Mouse (Mus musculus) lung, adult 2 months (tissue): Measurements from ENCODE around the gene Clk4. TPM values are rescaled to one million over a fixed set of nuclear protein-coding genes. Genes with fewer than 3 reads are reported as not detected.

Experiments used
- DNase-seq: peaks from one replicate; pipeline ENCODE4 v3.0.0; 2022
- H3K4me1 ChIP-seq: fragments of 200-500 bp; 2 replicates; pipeline ENCODE4 v1.6.1; 2011; ENCODE audit warnings: low read length; ENCODE audit not compliant: control insufficient read depth, insufficient read depth
- H3K4me3 ChIP-seq: fragments of 200-500 bp; replicated peaks from 2 replicates; pipeline ENCODE3; 2011; ENCODE audit warnings: low read depth, mild to moderate bottlenecking, control low read depth, low read length; ENCODE audit errors: extremely low read depth
- CTCF ChIP-seq: fragments of 200-500 bp; IDR thresholded peaks from 2 replicates; pipeline ENCODE4 v1.5.1; 2011; ENCODE audit warnings: mild to moderate bottlenecking, low read length, control low read depth; ENCODE audit not compliant: insufficient read depth
- POLR2A ChIP-seq: fragments of 200-500 bp; IDR thresholded peaks from 2 replicates; pipeline ENCODE4 v1.6.1; 2011; ENCODE audit warnings: low read depth, mild to moderate bottlenecking, control low read depth, low read length, borderline replicate concordance; ENCODE audit errors: extremely low read depth
- WGBS: fragments of 180-500 bp; shearing (Covaris S2); methylation state at CpG from one replicate; pipeline ENCODE4 v1.1.7; 2018; 5-methylcytosine and 5-hydroxymethylcytosine counted together
- polyA plus RNA-seq: library from polyadenylated mRNA; depleted of rRNA; stranded (reverse); fragments of >200 nt; gene quantifications from 2 replicates; pipeline ENCODE4 v1.2.3, GENCODE M21; 2012; rRNA removed

Clk4 gene
- polyA plus RNA-seq, 1 experiment, result 48.1 TPM

DNA sequence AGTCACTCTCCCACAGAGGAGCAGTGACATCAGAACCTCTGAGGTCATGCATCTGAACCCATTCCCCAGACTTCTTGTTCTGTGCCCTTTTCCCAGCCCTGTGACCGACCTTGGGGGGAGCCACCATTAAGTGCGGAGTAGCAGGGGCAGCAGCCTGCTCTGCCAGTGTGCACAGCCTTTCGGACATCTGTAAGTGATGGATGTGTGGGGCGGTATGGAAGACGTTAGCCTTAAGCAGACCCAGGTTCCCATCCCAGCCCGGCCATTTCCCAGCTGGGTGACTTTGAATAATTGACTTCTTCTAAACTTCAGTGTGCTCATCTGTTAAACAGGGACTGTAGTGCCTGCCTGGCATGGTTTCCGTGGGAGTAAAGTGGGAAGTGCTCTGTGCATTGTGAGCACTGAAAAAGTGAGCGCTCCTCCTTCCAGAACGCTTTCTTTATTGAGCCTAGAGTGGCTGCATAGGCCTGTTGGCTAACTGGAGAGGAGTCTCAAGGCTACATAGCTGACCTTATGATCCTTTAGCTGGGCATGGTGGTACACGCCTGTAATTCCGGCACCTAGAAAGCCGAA lies 42.5 kb downstream of the Clk4 start:
- DNase-seq, result no peak
- no peaks in the 10 kb centered on the region; the same call in 1 of the 2 replicates for H3K4me1 ChIP-seq
- TF ChIP-seq POLR2A, result no peak
- TF ChIP-seq CTCF, result no peak
- WGBS, result 69% methylated on average over 12 of the region's 12 CpGs
- H3K4me3 ChIP-seq, result no peak overlapping the region

- no peak overlapping the region for H3K4me3 ChIP-seq
- whole genome bisulfite sequencing, result 41% methylated on average over 5 of the region's 5 CpGs
- peak; percentile 42 for DNase-seq
- TF ChIP-seq CTCF (no peak), POLR2A (no peak)
- H3K4me1 ChIP-seq, result no peaks in the 10 kb centered on the region; the same call in 1 of the 2 replicates
Observed at GRCm38 (mm10) chr11:51308306-51308705, 46.8 kb downstream of the Clk4 start.

GRCm38 (mm10) chr11:51311846-51312245 lies 50.3 kb downstream of the Clk4 start:
- DNase-seq, result no peak
- Histone ChIP-seq H3K4me3 (no peak overlapping the region), H3K4me1 (no peaks in the 10 kb centered on the region; the same call in 1 of the 2 replicates)
- 88% methylated on average over 8 of the region's 8 CpGs for WGBS
- no peak for TF ChIP-seq POLR2A
- TF ChIP-seq CTCF, result no peak

GRCm38 (mm10) chr11:51315991-51316810 lies 54.7 kb downstream of the Clk4 start:
- Histone ChIP-seq H3K4me1 (no peaks in the 10 kb centered on the region), H3K4me3 (no peak overlapping the region)
- DNase-seq, result no peak
- no peak for TF ChIP-seq POLR2A
- no peak for TF ChIP-seq CTCF
- 80% methylated on average over 7 of the region's 7 CpGs for WGBS

- TF ChIP-seq CTCF (no peak), POLR2A (no peak)
- Histone ChIP-seq H3K4me1 (no peaks in the 10 kb centered on the region), H3K4me3 (no peak overlapping the region)
- no peak for DNase-seq
Observed at GRCm38 (mm10) chr11:51320609-51321008, 59.1 kb downstream of the Clk4 start.

DNA sequence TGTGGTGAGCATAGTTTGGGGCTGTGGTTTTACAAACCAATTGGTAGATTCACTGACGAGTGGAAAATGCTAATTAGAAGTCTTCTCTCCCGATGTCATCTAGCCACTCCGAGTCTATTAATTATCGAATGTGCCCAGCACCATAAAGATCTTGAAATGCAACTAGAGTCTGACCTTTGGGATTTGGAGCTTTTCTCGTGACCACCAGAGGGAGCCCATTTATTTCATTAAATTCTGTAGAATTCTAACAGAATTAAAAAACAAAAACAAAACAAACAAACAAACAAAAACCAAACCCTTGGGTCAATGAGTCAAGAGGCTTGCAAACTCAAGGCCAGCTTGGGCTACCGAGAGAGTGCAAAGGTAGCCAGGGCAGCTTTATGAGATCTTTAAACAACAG lies 65.4 kb downstream of the Clk4 start:
- H3K4me1 ChIP-seq, result peaks cover 3% of the 10 kb centered on the region; the same call in 1 of the 2 replicates
- 65% methylated on average over 6 of the region's 6 CpGs for WGBS
- no peak for DNase-seq
- H3K4me3 ChIP-seq, result no peak overlapping the region
- TF ChIP-seq POLR2A (no peak), CTCF (no peak)

GRCm38 (mm10) chr11:51328387-51328942 lies 66.9 kb downstream of the Clk4 start:
- peaks cover 3% of the 10 kb centered on the region; the same call in 1 of the 2 replicates for H3K4me1 ChIP-seq
- DNase-seq, result no peak
- WGBS, result 51% methylated on average over 12 of the region's 12 CpGs
- no peak for TF ChIP-seq CTCF
- no peak for TF ChIP-seq POLR2A
- no peak overlapping the region for H3K4me3 ChIP-seq

DNA sequence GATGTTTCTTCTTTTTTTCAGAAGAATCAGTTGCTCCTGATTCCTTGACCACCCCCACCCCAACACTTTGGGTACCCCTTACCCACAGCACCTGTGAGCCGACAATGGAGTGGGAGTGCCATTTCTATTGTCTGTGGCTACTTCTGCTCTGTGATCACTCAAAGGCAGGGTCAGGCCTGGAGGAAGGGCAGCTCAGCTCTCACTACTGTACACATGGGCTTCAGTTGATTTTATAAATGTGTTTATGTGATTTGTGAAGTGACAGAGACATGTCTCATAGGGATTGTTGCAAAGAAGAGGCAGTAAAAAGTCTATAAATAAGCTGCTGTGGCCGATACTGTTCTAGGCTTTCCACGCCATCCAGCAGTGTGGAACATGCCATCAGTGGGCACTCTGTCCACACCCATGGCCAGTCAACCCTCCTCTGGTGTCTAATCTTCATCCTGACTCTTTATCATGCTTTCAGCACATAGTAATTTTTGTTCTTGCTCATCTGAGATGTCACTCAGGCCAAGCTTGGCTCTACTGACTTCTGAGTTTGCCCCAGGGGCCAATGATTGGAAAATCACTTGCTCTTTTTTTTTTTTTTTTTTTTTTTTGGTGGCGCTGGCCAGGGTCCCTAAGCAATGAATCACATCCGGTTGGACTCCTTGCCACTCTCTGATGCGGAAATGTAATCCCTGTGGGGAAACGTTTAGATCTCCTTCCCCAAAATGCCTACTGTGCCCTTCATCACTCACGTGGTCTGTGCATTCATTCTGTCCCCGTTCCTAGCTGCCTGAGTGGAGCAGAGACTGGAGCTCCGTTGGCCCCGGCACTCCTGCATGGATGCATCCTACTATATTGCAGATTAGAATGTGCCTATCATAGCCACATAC lies 68.5 kb downstream of the Clk4 start:
- DNase-seq, result no peak
- Histone ChIP-seq H3K4me3 (no peak overlapping the region), H3K4me1 (peaks cover 3% of the 10 kb centered on the region; the same call in 1 of the 2 replicates)
- TF ChIP-seq POLR2A (no peak), CTCF (no peak)
- 56% methylated on average over 11 of the region's 11 CpGs for WGBS

Other genes with a start within 250 kb of the Clk4 start
- gene Olfr54, start 247.5 kb upstream of the Clk4 start, polyA plus RNA-seq, result not detected in 2 replicates
- not detected in 2 replicates for gene Olfr1375, start 213.6 kb upstream of the Clk4 start, polyA plus RNA-seq
- 1.9 TPM in 2 replicates for gene Zfp354a, start 202.5 kb upstream of the Clk4 start, polyA plus RNA-seq
- gene Gm12569, start 41.3 kb upstream of the Clk4 start, polyA plus RNA-seq, result not detected in 2 replicates
- gene BC049762, start 1.3 kb downstream of the Clk4 start, polyA plus RNA-seq, result not detected in 2 replicates
- gene Col23a1, start 28.2 kb downstream of the Clk4 start, polyA plus RNA-seq, result 17.8 and 27.1 TPM in 2 replicates